Mouse (Mus musculus): ENCODE measurements around the gene Adssl1. TPM values are rescaled to one million over a fixed set of nuclear protein-coding genes. Genes with fewer than 3 reads are reported as not detected.
A peak's percentile ranks its signal among the peaks of the same experiment; 100 is the strongest.

The Adssl1 gene
- total and polyA plus RNA-seq, 3 experiments: 58.2 to 63.9 TPM; not detected in 1

GRCm38 (mm10) chr12:112621900-112622299 lies 2.1 kb downstream of the Adssl1 start:
- no peaks in the 10 kb centered on the region for H3K27me3 ChIP-seq (ENCODE audit: control insufficient read depth in 1 of 2, insufficient read depth in 2 of 2, low read length in 2 of 2)
- peaks cover 6% of the 10 kb centered on the region; the same call in 1 of the 2 replicates for H3K79me2 ChIP-seq (ENCODE audit: control insufficient read depth, insufficient read depth, low read length, poor library complexity)
- H3K27ac ChIP-seq (ENCODE audit: control insufficient read depth, low read depth, low read length): no peak overlapping the region
- H3K4me1 ChIP-seq (ENCODE audit: control insufficient read depth in 1 of 2, insufficient read depth in 2 of 2, low read length in 2 of 2): peaks cover 28 to 49% of the 10 kb centered on the region in 2 experiments
- DNase-seq (ENCODE audit: low read depth, low spot score): peak; percentile 55
- H3K9me3 ChIP-seq (replicated peaks; ENCODE audit: insufficient read depth, low read length): no peaks in the 10 kb centered on the region
- TF ChIP-seq E2F4 (IDR thresholded peaks at IDR 0.05; ENCODE audit: borderline replicate concordance, low read depth, low read length) (no peak), TAL1 (IDR thresholded peaks at IDR 0.05; ENCODE audit: low read length) (no peak), POLR2AphosphoS5 (IDR thresholded peaks at IDR 0.05; ENCODE audit: borderline replicate concordance, low read depth, low read length) (no peak), BHLHE40 (IDR thresholded peaks at IDR 0.05; ENCODE audit: borderline replicate concordance, low read depth, low read length) (no peak), SMC3 (IDR thresholded peaks at IDR 0.05; ENCODE audit: low read depth, low read length) (no peak)
- H3K36me3 ChIP-seq (ENCODE audit: control insufficient read depth in 1 of 2, insufficient read depth in 2 of 2, low read length in 2 of 2): peaks cover 0 to 33% of the 10 kb centered on the region in 2 experiments; a peak in 2 of 4 replicates
- H3K9ac ChIP-seq (ENCODE audit: control insufficient read depth, low read depth, low read length, poor library complexity, severe bottlenecking): no peak overlapping the region
- no peak overlapping the region for H3K4me3 ChIP-seq (ENCODE audit: control insufficient read depth in 1 of 2, insufficient read depth in 1 of 2, low read depth in 2 of 2, low read length in 2 of 2)

- DNase-seq (ENCODE audit: low read depth, low spot score): peak; percentile 98
- peaks cover 35 to 50% of the 10 kb centered on the region in 2 experiments for H3K4me1 ChIP-seq (ENCODE audit: control insufficient read depth in 1 of 2, insufficient read depth in 2 of 2, low read length in 2 of 2)
Observed at GRCm38 (mm10) chr12:112623742-112624141, 3.9 kb downstream of the Adssl1 start.

GRCm38 (mm10) chr12:112625700-112626099 lies 5.9 kb downstream of the Adssl1 start:
- no peak overlapping the region for H3K27ac ChIP-seq (ENCODE audit: control insufficient read depth, low read depth, low read length)
- H3K27me3 ChIP-seq (ENCODE audit: control insufficient read depth in 1 of 2, insufficient read depth in 2 of 2, low read length in 2 of 2): no peaks in the 10 kb centered on the region
- H3K9ac ChIP-seq (ENCODE audit: control insufficient read depth, low read depth, low read length, poor library complexity, severe bottlenecking): no peak overlapping the region
- H3K79me2 ChIP-seq (ENCODE audit: control insufficient read depth, insufficient read depth, low read length, poor library complexity): no peaks in the 10 kb centered on the region; the same call in 1 of the 2 replicates
- peaks cover 0 to 29% of the 10 kb centered on the region in 2 experiments; a peak in 2 of 4 replicates for H3K36me3 ChIP-seq (ENCODE audit: control insufficient read depth in 1 of 2, insufficient read depth in 2 of 2, low read length in 2 of 2)
- no peak for TF ChIP-seq CHD2 (IDR thresholded peaks at IDR 0.05; ENCODE audit: low read length)
- TF ChIP-seq USF1 (IDR thresholded peaks at IDR 0.05; ENCODE audit: low read depth, low read length): no peak
- TF ChIP-seq NELFE (IDR thresholded peaks at IDR 0.05; ENCODE audit: low read depth, low read length): no peak
- TF ChIP-seq MYC (IDR thresholded peaks at IDR 0.05; ENCODE audit: low read depth, low read length): no peak
- H3K4me3 ChIP-seq (ENCODE audit: control insufficient read depth in 1 of 2, insufficient read depth in 1 of 2, low read depth in 2 of 2, low read length in 2 of 2): no peak overlapping the region
- H3K9me3 ChIP-seq (replicated peaks; ENCODE audit: insufficient read depth, low read length): no peaks in the 10 kb centered on the region
- DNase-seq (ENCODE audit: low read depth, low spot score): no peak
- peaks cover 35 to 49% of the 10 kb centered on the region in 2 experiments for H3K4me1 ChIP-seq (ENCODE audit: control insufficient read depth in 1 of 2, insufficient read depth in 2 of 2, low read length in 2 of 2)

More at GRCm38 (mm10) chr12:112623742-112624141, 3.9 kb downstream of the Adssl1 start:
- no peak overlapping the region for H3K4me3 ChIP-seq (ENCODE audit: control insufficient read depth in 1 of 2, insufficient read depth in 1 of 2, low read depth in 2 of 2, low read length in 2 of 2)
- H3K79me2 ChIP-seq (ENCODE audit: control insufficient read depth, insufficient read depth, low read length, poor library complexity): peaks cover 6% of the 10 kb centered on the region; the same call in 1 of the 2 replicates
- TF ChIP-seq NRF1 (IDR thresholded peaks at IDR 0.05; ENCODE audit: insufficient read depth, low read depth, low read length, poor library complexity, severe bottlenecking) (no peak), GATA1 (IDR thresholded peaks at IDR 0.05; ENCODE audit: low read depth, low read length) (peak; percentile 94), ETS1 (IDR thresholded peaks at IDR 0.05; ENCODE audit: low read depth, low read length) (no peak)
- H3K9ac ChIP-seq (ENCODE audit: control insufficient read depth, low read depth, low read length, poor library complexity, severe bottlenecking): peak overlapping the region; percentile 4; the same call in 1 of the 2 replicates
- H3K36me3 ChIP-seq (ENCODE audit: control insufficient read depth in 1 of 2, insufficient read depth in 2 of 2, low read length in 2 of 2): peaks cover 0 to 32% of the 10 kb centered on the region in 2 experiments; a peak in 2 of 4 replicates
- no peak overlapping the region for H3K27ac ChIP-seq (ENCODE audit: control insufficient read depth, low read depth, low read length)
- H3K27me3 ChIP-seq (ENCODE audit: control insufficient read depth in 1 of 2, insufficient read depth in 2 of 2, low read length in 2 of 2): no peaks in the 10 kb centered on the region
- H3K9me3 ChIP-seq (replicated peaks; ENCODE audit: insufficient read depth, low read length): no peaks in the 10 kb centered on the region
